Mouse (Mus musculus) bone marrow, adult 2 months (tissue): Measurements from ENCODE around the gene Slc22a14.

ENCODE experiments used
- CTCF ChIP-seq: fragments of 200-500 bp; IDR thresholded peaks from 2 replicates; pipeline ENCODE4 v1.5.1; 2011; ENCODE audit warnings: low read length, control low read depth; ENCODE audit not compliant: control insufficient read depth, insufficient read depth
- POLR2A ChIP-seq: fragments of 200-500 bp; IDR thresholded peaks from 2 replicates; pipeline ENCODE4 v1.6.1; 2011; ENCODE audit warnings: low read depth, mild to moderate bottlenecking, control low read depth, low read length, borderline replicate concordance; ENCODE audit not compliant: control insufficient read depth

- TF ChIP-seq POLR2A, result no peak
- no peak for TF ChIP-seq CTCF
These were observed 25.2 kb downstream of the Slc22a14 start for GRCm38 (mm10) chr9:119340212-119340580.
